Mouse (Mus musculus) intestine, postnatal 0 days (tissue): ENCODE measurements around the gene Tenm3. TPM values are rescaled to one million over a fixed set of nuclear protein-coding genes. Genes with fewer than 3 reads are reported as not detected.

Source experiments
- ATAC-seq: fragments of 200-750 bp; cut with Nextera tagmentation; 2 replicates; pipeline ENCODE4 v1.8.0; 2017; ENCODE audit warnings: mild to moderate bottlenecking, moderate TSS enrichment, moderate library complexity
- H3K27ac ChIP-seq: fragments of 300-500 bp; sonication (generic); 2 replicates; pipeline ENCODE4 v1.5.1; 2014; ENCODE audit warnings: mild to moderate bottlenecking, low read depth, low read length, moderate library complexity
- H3K27me3 ChIP-seq: fragments of 300-500 bp; sonication (generic); replicated peaks from 2 replicates; pipeline ENCODE4 v1.6.1; 2014; ENCODE audit warnings: low read length, mixed read lengths; ENCODE audit not compliant: control insufficient read depth, insufficient read depth
- H3K36me3 ChIP-seq: fragments of 300-500 bp; sonication (generic); 2 replicates; pipeline ENCODE4 v1.6.1; 2014; ENCODE audit warnings: mild to moderate bottlenecking, moderate library complexity; ENCODE audit not compliant: control insufficient read depth, insufficient read depth
- H3K4me1 ChIP-seq: fragments of 300-500 bp; sonication (generic); replicated peaks from 2 replicates; pipeline ENCODE4 v1.6.1; 2014; ENCODE audit warnings: antibody characterized with exemption, low read length, mixed read lengths; ENCODE audit not compliant: control insufficient read depth, insufficient read depth
- H3K4me2 ChIP-seq: fragments of 300-500 bp; sonication (generic); replicated peaks from 2 replicates; pipeline ENCODE4 v1.6.1; 2014; ENCODE audit warnings: low read depth, mild to moderate bottlenecking, moderate library complexity
- H3K4me3 ChIP-seq: fragments of 300-500 bp; sonication (generic); 2 replicates; pipeline ENCODE4 v1.5.1; 2014; ENCODE audit warnings: low read depth, low read length
- H3K9ac ChIP-seq: fragments of 300-500 bp; sonication (generic); 2 replicates; pipeline ENCODE4 v1.6.1; 2014; ENCODE audit warnings: mild to moderate bottlenecking, low read depth, low read length
- H3K9me3 ChIP-seq: fragments of 300-500 bp; sonication (generic); 2 replicates; pipeline ENCODE4 v1.6.1; 2016; ENCODE audit warnings: mixed run types; ENCODE audit not compliant: control insufficient read depth
- CTCF ChIP-seq: sonication (generic); IDR thresholded peaks from 2 replicates; pipeline ENCODE4 v1.5.1; 2016; ENCODE audit warnings: low read depth, mild to moderate bottlenecking, control low read depth, antibody characterized with exemption, moderate library complexity
- WGBS: fragments of 180-500 bp; shearing (Covaris S2); extraction: QIAGEN DNeasy Blood & Tissue Kit; methylation state at CpG from one replicate; pipeline ENCODE4 v1.1.7; 2014; 5-methylcytosine and 5-hydroxymethylcytosine counted together
- polyA plus RNA-seq: library from polyadenylated mRNA; unstranded; fragments of >200 nt; fragmentation: Nextera tagmentation; extraction: Ambion mirVana; gene quantifications from 2 replicates; pipeline ENCODE4 v1.2.1, GENCODE M21; 2015

Tenm3 gene
- polyA plus RNA-seq, 1 experiment from 2014 or later: 5.3 TPM

DNA sequence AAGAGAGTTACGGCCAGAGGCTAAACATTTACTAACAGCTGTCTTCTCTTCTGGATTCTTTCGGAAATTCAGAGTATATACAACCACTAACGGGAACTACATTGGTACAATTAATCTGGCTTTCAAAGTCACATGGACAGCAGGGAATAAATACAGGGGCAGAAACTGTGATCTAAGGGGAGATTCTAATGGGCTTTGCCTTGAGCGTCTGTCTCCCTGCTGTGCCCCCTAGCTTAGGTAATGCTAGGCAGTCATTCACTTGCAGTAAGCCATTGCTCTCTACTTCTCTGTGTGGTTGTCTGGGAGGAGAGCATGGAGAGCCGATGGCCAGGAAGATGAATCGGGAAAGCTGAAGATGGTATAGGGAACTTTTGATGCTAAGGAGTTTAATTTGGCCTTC lies 264.0 kb downstream of the Tenm3 start:
- Histone ChIP-seq H3K4me2 (no peak overlapping the region), H3K27me3 (no peaks in the 10 kb centered on the region), H3K9ac (no peak overlapping the region), H3K36me3 (no peaks in the 10 kb centered on the region), H3K4me3 (no peak overlapping the region), H3K9me3 (no peaks in the 10 kb centered on the region), H3K4me1 (no peaks in the 10 kb centered on the region), H3K27ac (no peak overlapping the region)
- whole genome bisulfite sequencing: 35% methylated on average over 6 of the region's 6 CpGs
- no peak for ATAC-seq
- TF ChIP-seq CTCF: 0 out of 2 replicates have a peak, but pooled peaks have one; percentile 7

DNA sequence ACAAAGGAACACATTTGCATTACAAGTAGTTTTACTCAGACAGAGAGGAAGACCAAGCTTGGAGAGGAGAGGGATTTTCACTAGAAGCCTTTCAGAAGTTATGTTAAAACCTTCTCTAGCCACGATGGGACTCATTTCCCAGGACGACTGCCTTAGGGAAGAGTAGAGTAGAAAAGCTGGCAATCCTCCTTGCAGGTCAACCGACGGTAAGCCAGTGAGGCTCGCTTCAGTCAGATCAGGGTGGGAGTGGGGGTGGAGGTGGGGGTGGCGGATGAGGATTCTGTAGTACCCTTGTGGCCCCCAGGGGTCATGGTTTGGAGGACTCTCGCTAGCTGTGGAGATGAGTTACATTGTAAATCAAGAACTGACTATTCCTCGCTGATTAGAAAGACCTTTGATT lies 264.6 kb downstream of the Tenm3 start:
- Histone ChIP-seq H3K4me2 (0 out of 2 replicates have a peak overlapping the region, but pooled peaks have one; percentile 6), H3K36me3 (no peaks in the 10 kb centered on the region), H3K9ac (no peak overlapping the region), H3K27me3 (no peaks in the 10 kb centered on the region), H3K4me3 (no peak overlapping the region), H3K9me3 (no peaks in the 10 kb centered on the region), H3K27ac (no peak overlapping the region), H3K4me1 (no peaks in the 10 kb centered on the region)
- no peak for TF ChIP-seq CTCF
- WGBS: 36% methylated on average over 8 of the region's 8 CpGs
- ATAC-seq: no peak

DNA sequence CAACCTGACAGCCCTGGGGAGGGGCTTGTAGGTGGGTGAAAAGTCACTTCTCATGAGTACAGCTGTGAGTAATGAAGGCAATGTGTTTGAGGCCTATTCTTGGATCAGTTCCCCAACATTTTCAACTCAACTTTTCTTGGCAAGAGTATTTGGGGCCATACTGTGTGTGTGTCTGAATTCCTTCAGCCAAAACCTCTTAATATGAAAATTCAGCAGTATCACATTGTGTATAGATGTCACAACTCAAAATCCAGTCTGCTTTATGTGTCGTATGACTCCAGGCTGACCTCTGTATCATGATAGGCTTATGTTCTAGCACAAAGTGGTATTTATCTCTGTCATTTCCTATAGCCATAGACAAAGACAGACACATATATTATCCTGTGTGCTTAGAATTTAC lies 270.8 kb downstream of the Tenm3 start:
- H3K4me2 ChIP-seq: no peak overlapping the region
- no peak overlapping the region for H3K9ac ChIP-seq
- no peaks in the 10 kb centered on the region for H3K36me3 ChIP-seq
- H3K27me3 ChIP-seq: no peaks in the 10 kb centered on the region
- H3K4me3 ChIP-seq: no peak overlapping the region
- no peak overlapping the region for H3K27ac ChIP-seq
- H3K9me3 ChIP-seq: no peaks in the 10 kb centered on the region
- no peak for TF ChIP-seq CTCF
- no peaks in the 10 kb centered on the region for H3K4me1 ChIP-seq
- ATAC-seq: no peak
- 55% methylated on average over 1 of the region's 1 CpGs for WGBS

DNA sequence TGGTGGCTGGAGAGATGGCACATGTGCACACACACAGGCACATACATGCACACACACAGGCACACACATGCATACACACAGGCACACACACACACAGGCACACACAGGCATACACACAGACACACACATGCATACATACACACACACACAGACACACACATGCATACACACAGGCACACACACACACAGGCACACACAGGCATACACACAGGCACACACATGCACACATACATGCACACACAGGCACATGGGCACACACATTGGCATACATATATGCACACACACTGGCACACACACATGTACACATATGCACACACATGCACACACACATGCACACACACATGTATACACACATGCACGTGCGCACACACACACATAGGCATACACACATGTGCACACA lies 271.4 kb downstream of the Tenm3 start:
- H3K4me3 ChIP-seq: no peak overlapping the region
- WGBS: 91% methylated on average over 2 of the region's 2 CpGs
- H3K27me3 ChIP-seq: no peaks in the 10 kb centered on the region
- no peaks in the 10 kb centered on the region for H3K36me3 ChIP-seq
- H3K27ac ChIP-seq: no peak overlapping the region
- no peak overlapping the region for H3K9ac ChIP-seq
- no peak for ATAC-seq
- no peaks in the 10 kb centered on the region for H3K4me1 ChIP-seq
- no peaks in the 10 kb centered on the region for H3K9me3 ChIP-seq
- no peak overlapping the region for H3K4me2 ChIP-seq
- TF ChIP-seq CTCF: no peak

DNA sequence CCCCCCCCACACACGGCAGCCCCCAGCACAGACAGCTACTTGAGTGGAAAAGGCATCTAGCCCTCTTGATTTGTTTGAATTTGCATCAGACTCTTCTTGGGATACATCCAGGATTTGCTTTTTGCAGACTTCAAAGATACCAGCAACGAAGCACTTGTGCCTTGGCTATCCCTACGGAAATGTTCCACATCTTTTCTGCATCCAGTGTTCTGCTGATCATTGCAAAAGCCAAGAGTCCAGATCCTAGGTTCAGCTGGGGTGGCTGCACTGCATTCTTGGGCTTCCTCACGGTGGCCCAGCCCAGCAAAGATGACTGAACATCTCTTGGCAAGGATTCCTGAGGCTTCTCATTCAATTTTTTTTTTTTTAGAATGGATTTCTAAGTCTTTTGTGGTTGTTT lies 275.1 kb downstream of the Tenm3 start:
- Histone ChIP-seq H3K9ac (no peak overlapping the region), H3K4me1 (no peaks in the 10 kb centered on the region), H3K27me3 (no peaks in the 10 kb centered on the region), H3K27ac (no peak overlapping the region), H3K4me2 (no peak overlapping the region), H3K9me3 (no peaks in the 10 kb centered on the region), H3K36me3 (no peaks in the 10 kb centered on the region), H3K4me3 (no peak overlapping the region)
- ATAC-seq: no peak
- no peak for TF ChIP-seq CTCF
- WGBS: 50% methylated on average over 4 of the region's 4 CpGs

DNA sequence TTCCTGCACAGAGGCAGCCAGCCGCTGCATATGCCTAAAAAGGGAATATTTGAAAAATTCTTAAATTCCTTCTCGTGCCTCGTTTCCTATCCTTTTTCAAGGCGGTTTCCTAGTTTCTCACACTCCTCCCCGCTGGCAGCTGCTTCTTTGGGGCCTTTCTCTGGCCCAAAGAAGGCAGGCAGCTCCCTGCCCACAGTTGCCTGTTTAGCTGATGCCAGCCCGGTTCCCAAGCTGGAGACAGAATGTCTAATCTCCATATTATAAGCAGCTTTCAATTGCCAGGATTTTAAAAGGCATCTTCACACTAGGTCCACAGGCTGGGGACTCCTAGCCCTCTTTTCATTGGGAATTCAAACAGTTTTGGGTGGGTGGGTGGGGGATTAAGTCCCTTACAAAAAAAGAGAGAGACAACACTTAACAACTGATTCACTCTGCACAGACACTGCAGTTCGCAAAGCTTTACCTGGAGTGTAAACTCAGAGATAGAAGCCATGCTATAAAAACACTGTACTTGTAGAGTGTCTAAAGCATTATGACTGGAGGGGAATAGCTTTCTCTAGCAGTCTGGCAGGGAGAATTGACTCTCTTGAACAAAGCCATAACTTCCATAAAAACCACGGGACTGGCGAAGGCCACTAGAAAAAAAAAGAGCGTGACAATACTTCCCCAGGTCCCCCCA lies 275.7 kb downstream of the Tenm3 start:
- Histone ChIP-seq H3K9ac (no peak overlapping the region), H3K4me3 (no peak overlapping the region), H3K36me3 (no peaks in the 10 kb centered on the region), H3K27me3 (no peaks in the 10 kb centered on the region), H3K9me3 (no peaks in the 10 kb centered on the region), H3K4me2 (no peak overlapping the region), H3K4me1 (no peaks in the 10 kb centered on the region), H3K27ac (no peak overlapping the region)
- WGBS: 57% methylated on average over 10 of the region's 10 CpGs
- no peak for TF ChIP-seq CTCF
- ATAC-seq: no peak
